Mouse (Mus musculus) limb, embryonic 10.5 days (tissue): ENCODE data around the gene Ildr2. TPM values are rescaled to one million over a fixed set of nuclear protein-coding genes. Genes with fewer than 3 reads are reported as not detected.

Experiments used
- DNase-seq: peaks from one replicate; pipeline ENCODE4 v3.0.0-alpha.2; 2017; ENCODE audit warnings: low spot score
- H3K27ac ChIP-seq: fragments of 300-500 bp; sonication (generic); 2 replicates; pipeline ENCODE4 v1.5.1; 2016; ENCODE audit warnings: mild to moderate bottlenecking
- H3K27me3 ChIP-seq: fragments of 300-500 bp; sonication (generic); 2 replicates; pipeline ENCODE4 v1.6.1; 2016; ENCODE audit warnings: low read depth, mild to moderate bottlenecking; ENCODE audit not compliant: poor library complexity, severe bottlenecking
- H3K36me3 ChIP-seq: fragments of 300-500 bp; sonication (generic); 2 replicates; pipeline ENCODE4 v1.6.1; 2016; ENCODE audit warnings: mild to moderate bottlenecking, moderate library complexity
- H3K4me1 ChIP-seq: fragments of 300-500 bp; sonication (generic); 2 replicates; pipeline ENCODE4 v1.6.1; 2016
- H3K4me3 ChIP-seq: fragments of 300-500 bp; sonication (generic); 2 replicates; pipeline ENCODE4 v1.5.1; 2016; ENCODE audit warnings: mild to moderate bottlenecking, moderate library complexity
- H3K9me3 ChIP-seq: fragments of 300-500 bp; sonication (generic); replicated peaks from 2 replicates; pipeline ENCODE4 v1.6.1; 2016; ENCODE audit warnings: mild to moderate bottlenecking
- WGBS: fragments of 180-500 bp; shearing (Covaris S2); methylation state at CpG from one replicate; pipeline ENCODE4 v1.1.7; 2016; 5-methylcytosine and 5-hydroxymethylcytosine counted together
- polyA plus RNA-seq: library from polyadenylated mRNA; unstranded; fragments of >200 nt; fragmentation: Nextera tagmentation; extraction: Ambion mirVana; gene quantifications from 2 replicates; pipeline ENCODE4 v1.2.1, GENCODE M21; 2016

Ildr2 gene
- polyA plus RNA-seq, 1 experiment from 2014 or later, result 0.63 TPM

DNA sequence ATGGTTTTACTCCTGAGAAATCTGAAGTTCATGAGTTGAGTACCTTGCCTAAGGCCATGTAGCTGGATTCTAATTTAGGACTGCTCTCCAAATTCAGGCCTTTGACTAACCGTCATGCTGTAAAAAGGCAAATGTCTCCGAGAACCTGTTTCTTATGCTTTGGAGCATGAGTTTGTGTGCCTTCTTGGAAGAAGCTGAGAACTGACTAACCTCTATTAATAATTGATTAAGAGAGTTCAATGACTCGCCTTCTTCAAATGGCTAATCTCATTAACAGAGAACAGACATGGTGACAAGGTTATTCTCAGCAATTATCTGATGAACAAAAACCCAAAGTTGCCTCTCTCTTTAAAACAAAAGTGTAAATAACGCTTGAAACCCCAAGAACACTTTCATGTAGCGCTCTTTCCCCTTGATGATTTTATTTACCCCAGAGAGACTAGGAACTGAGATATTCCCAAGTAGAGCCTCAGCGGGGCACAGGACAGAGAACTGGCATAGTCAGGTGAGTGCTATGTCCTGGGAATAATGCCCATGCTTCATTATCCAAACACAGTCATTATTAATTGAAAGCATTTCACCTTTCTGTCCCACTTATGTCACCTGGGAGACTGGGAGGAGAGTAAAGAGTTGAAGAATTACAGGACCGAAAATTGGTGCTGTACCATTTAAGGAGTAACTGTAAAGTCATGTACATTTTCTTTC is 12.2 kb downstream of the Ildr2 start:
- Histone ChIP-seq H3K9me3 (no peaks in the 10 kb centered on the region), H3K27ac (no peak overlapping the region), H3K27me3 (no peaks in the 10 kb centered on the region), H3K36me3 (peaks cover 2% of the 10 kb centered on the region; the same call in 1 of the 2 replicates), H3K4me3 (no peak overlapping the region), H3K4me1 (no peaks in the 10 kb centered on the region)
- no peak for DNase-seq
- WGBS, result 90% methylated on average over 7 of the region's 7 CpGs

DNA sequence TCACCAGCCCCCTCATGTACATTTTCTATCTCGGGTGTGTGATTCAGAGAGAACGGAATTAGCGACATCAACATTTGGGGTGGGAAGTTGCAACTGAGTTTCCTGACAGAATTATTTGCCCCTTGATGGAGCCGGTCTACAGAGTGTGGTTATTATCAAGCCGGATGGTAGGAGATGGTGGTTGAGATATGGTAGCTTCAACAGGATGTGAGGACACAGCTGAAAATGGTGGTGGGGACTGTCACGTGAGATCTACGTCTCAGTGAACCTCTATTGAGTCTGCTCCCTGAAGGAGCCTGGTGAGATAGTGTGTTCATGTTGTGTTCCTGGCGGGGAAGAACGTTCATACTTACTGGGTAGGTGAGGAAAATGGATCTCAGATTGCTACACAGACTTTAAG is 13.0 kb downstream of the Ildr2 start:
- H3K9me3 ChIP-seq, result no peaks in the 10 kb centered on the region
- H3K4me1 ChIP-seq, result no peaks in the 10 kb centered on the region
- no peak overlapping the region for H3K4me3 ChIP-seq
- DNase-seq, result no peak
- H3K36me3 ChIP-seq, result peaks cover 2% of the 10 kb centered on the region; the same call in 1 of the 2 replicates
- H3K27ac ChIP-seq, result no peak overlapping the region
- WGBS, result 96% methylated on average over 9 of the region's 9 CpGs
- H3K27me3 ChIP-seq, result no peaks in the 10 kb centered on the region

DNA sequence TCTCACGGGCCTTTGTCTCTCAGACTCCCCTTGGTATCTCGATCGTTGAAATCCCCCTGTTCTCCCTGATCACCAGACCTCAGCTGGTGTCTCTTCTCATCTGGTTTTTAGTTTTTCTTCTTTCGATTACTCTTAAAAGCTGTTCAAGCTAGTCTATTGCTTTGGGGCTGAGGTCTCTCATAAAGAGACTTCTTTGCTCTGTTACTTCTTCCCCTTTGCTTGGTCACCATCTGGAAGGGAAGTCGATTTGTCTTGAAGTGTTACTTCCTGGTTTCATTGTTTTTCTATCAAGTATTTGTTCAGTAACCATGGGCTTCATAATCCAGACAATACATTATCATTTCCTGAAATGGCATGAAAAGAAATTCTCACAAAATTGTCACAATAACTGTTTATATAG is 14.3 kb downstream of the Ildr2 start:
- Histone ChIP-seq H3K9me3 (no peaks in the 10 kb centered on the region), H3K4me1 (no peaks in the 10 kb centered on the region), H3K4me3 (no peak overlapping the region), H3K36me3 (peaks cover 2% of the 10 kb centered on the region; the same call in 1 of the 2 replicates), H3K27me3 (no peaks in the 10 kb centered on the region), H3K27ac (no peak overlapping the region)
- 95% methylated on average over 5 of the region's 5 CpGs for WGBS
- no peak for DNase-seq

DNA sequence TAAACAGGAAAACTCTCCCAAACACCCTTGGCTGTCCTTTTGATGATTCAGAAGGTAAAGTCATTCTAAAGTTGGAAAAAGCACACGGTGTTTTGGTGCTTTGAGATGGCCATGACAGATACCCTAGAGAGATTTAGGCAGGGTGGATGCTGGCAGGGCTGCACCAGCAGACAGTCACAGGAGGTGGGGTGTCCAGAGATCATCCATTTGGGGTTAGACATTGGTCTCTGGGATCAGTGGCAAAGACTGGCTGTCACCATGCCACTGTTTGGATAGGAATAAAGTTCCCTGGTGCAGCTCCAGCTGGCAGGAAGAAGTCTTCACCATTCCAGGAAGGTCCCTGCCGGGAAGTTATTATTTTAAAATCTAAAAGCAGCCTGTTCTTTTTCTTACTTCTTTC is 24.8 kb downstream of the Ildr2 start:
- H3K27me3 ChIP-seq, result no peaks in the 10 kb centered on the region
- H3K4me1 ChIP-seq, result peaks cover 52% of the 10 kb centered on the region
- WGBS, result 71% methylated on average over 2 of the region's 2 CpGs
- H3K27ac ChIP-seq, result no peak overlapping the region
- no peaks in the 10 kb centered on the region for H3K36me3 ChIP-seq
- no peak overlapping the region for H3K4me3 ChIP-seq
- H3K9me3 ChIP-seq, result no peaks in the 10 kb centered on the region
- no peak for DNase-seq

DNA sequence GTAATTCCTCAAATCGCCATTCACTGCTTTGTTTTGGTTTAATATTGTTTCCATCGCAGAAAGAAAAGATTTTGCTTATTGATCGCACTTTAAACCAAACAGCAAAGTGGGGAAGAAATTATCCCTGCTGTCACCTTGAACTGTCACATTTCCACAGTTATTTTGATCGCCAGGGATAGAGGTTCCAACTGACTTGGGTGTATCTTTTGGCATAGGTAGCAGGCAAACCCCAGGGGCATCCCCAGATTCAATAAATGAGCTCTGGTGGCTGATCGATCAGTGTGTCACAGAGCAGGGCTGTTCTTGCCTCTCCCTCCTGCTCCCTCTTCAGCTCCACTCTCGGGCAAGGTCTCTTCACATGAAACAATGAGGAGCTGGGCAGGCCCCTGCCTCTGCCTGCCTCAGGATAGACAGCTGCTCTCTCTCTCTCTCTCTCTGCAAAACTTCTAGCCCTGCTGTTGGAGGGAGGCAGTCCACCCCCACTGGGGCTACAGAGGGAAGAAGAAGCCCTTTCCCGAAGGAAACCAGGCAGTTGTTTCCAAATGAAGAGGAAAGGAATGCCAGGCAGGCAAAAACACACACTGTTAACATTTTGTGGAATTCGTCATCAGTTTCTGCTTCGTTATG is 25.8 kb downstream of the Ildr2 start:
- Histone ChIP-seq H3K36me3 (no peaks in the 10 kb centered on the region), H3K27ac (peak overlapping the region; percentile 85), H3K9me3 (no peaks in the 10 kb centered on the region), H3K4me3 (no peak overlapping the region), H3K27me3 (no peaks in the 10 kb centered on the region), H3K4me1 (peaks cover 58% of the 10 kb centered on the region)
- WGBS, result 37% methylated on average over 9 of the region's 9 CpGs
- no peak for DNase-seq

DNA sequence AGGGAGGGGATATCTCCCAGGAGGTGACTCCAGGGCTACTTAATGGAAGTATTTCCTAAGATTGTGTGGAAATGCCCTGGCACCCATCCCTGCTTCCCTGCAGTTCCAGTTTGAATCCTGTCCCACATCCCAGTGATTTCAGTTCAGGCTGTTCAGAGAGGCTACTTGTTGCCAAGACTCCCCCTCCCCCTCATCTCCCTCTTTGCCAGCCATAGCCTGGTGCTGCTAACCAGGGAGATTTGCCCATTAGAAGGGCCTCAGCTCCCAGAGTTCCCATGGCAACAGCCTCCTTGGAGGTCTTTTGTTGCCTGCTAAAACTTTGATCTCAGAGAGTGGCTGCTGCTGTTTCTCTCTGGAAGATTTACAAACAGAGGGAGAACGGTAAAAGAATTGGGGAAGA is 26.6 kb downstream of the Ildr2 start:
- Histone ChIP-seq H3K9me3 (no peaks in the 10 kb centered on the region), H3K27ac (peak overlapping the region; percentile 85), H3K36me3 (no peaks in the 10 kb centered on the region), H3K4me3 (0 out of 2 replicates have a peak overlapping the region, but pooled peaks have one; percentile 12), H3K4me1 (peaks cover 58% of the 10 kb centered on the region), H3K27me3 (no peaks in the 10 kb centered on the region)
- 5% methylated on average over 1 of the region's 1 CpGs for WGBS
- peak; percentile 65 for DNase-seq

DNA sequence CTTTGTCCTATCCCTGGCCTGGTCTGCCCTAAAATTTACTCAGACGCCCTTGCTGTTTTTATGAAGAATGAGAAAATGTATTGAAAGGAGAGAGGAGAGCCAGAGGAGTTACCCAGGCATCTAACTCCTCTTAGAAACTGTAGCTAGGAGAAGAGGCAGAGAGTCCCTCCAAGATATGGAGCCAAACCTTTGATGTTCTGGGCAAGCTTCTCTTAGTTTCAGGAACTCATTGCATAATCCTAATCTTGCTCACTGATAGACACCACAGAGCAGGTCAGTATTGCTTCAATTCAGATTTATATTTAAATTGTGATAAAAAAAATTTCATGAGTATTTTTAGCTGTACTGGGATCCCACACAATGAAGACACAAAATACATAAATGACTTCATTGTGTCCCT is 27.3 kb downstream of the Ildr2 start:
- Histone ChIP-seq H3K36me3 (no peaks in the 10 kb centered on the region), H3K4me3 (no peak overlapping the region), H3K4me1 (peaks cover 58% of the 10 kb centered on the region), H3K9me3 (no peaks in the 10 kb centered on the region), H3K27ac (peak overlapping the region; percentile 85), H3K27me3 (no peaks in the 10 kb centered on the region)
- 37% methylated on average over 1 of the region's 1 CpGs for WGBS
- DNase-seq, result no peak

DNA sequence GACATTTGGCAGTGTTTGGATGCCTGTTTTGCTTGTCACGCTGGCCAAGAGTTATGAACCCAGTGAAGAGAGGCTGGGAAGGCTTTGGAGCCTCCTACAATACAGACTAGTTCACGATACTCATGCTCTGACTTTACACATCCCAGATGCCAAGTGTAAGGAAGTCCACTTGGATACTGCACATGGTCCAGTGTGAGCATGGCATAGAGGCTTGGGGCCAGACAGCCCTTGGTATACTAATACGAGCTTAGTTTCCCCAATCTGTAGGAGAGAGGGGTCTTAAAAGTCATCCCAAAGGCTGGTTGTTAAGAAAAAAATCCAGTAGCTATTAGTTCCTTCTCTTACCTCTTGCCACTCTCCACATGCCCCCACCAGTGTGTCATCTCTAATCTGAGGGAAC is 27.9 kb downstream of the Ildr2 start:
- H3K27ac ChIP-seq, result peak overlapping the region; percentile 86
- WGBS, result 45% methylated on average over 3 of the region's 3 CpGs
- no peaks in the 10 kb centered on the region for H3K9me3 ChIP-seq
- peaks cover 58% of the 10 kb centered on the region for H3K4me1 ChIP-seq
- no peaks in the 10 kb centered on the region for H3K27me3 ChIP-seq
- no peak overlapping the region for H3K4me3 ChIP-seq
- H3K36me3 ChIP-seq, result no peaks in the 10 kb centered on the region
- DNase-seq, result no peak

DNA sequence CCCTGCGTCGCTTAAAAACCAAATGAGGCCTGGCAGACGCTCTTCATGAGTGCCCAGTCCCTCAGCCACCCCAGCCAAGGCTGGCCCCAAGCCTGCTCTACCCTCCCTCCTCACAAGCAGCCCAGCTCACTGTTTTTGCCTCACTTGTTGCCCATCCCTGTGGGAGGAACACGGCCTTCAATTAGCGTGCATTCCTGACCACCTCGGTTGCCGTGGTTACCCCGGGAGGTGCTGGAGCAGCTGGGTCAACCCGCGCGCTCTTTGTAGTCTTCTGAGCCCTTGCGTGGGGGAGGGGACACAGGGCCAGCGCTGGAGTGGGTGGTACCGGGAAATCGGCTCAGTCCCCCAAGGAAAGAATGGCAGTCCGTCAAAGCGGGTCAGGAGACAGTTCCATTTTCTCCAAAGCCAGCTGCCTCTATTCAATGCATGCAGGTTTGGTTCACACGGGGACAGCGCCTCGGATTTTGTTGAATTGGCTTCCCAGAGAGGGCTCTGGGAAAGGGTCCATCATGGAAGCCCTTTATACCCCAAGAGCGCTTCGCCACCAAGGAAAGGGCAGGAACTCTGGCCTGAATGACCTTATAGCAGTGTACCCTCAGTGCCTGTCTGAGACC is 28.8 kb downstream of the Ildr2 start:
- H3K27me3 ChIP-seq, result no peaks in the 10 kb centered on the region
- DNase-seq, result peak; percentile 93
- 7% methylated on average over 22 of the region's 22 CpGs for WGBS
- H3K27ac ChIP-seq, result peak overlapping the region; percentile 86
- H3K9me3 ChIP-seq, result no peaks in the 10 kb centered on the region
- no peaks in the 10 kb centered on the region for H3K36me3 ChIP-seq
- H3K4me1 ChIP-seq, result peaks cover 58% of the 10 kb centered on the region
- peak overlapping the region; percentile 42 for H3K4me3 ChIP-seq

DNA sequence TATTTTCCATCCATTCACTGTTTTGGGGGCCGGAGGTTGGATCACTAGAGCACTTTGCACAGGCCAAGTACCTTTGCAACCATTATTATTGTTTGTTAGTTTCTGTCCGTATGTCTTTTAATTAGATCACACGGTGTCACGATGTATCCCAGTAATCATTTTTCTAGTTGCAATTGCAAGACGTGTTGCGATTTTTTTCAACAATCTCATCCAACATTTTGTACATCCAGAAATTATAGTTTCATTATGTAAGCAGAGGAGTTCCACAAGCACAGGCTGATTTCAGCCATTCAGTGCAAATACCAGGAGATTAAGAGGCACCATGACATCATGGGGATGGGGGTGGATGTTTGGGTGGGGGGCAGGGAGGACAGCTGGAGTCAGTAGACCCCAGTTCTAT is 29.5 kb downstream of the Ildr2 start:
- Histone ChIP-seq H3K36me3 (no peaks in the 10 kb centered on the region), H3K9me3 (no peaks in the 10 kb centered on the region), H3K4me1 (peaks cover 58% of the 10 kb centered on the region), H3K4me3 (no peak overlapping the region), H3K27ac (peak overlapping the region; percentile 86), H3K27me3 (no peaks in the 10 kb centered on the region)
- 95% methylated on average over 6 of the region's 6 CpGs for WGBS
- no peak for DNase-seq

DNA sequence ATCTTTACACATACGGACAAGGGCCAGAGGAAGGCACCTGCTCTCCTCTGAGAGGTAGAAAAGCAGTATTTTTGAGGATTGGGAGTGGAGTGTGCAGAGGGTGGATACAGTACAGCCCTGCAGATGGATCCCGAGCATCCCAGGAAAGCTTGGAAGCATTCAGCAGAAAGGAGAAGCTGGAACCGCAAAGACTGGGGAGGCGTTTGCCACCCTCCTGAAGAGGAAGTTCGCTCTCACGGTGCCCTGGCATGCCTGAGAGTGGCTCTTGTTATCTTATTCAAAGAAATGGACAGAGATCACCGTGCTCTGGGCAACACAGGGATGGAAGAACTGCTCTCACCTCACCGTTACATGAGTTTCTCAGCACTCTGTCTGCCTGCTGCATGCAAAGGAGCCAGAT is 30.5 kb downstream of the Ildr2 start:
- no peak overlapping the region for H3K27ac ChIP-seq

DNA sequence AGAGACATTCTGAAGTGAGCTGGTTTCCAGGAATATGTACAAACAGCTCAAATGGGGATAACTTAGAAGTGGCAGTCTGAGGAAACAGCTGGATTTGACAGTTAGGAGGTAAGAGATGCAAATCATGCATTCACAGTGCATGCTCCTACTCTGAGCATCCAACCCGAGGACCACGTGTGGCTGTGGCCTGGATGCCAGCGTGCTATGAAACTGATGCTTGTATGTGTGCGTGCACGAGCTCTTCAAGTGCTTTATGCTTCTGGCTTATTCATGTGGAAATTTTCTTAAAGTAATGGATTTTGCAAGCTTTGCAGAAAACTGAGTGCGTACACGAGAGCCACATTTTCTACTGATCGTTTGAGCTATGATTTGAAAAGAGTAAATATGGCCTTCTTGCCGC is 32.3 kb downstream of the Ildr2 start:
- no peaks in the 10 kb centered on the region for H3K27me3 ChIP-seq
- no peak overlapping the region for H3K27ac ChIP-seq
- WGBS, result 90% methylated on average over 9 of the region's 9 CpGs
- no peak overlapping the region for H3K4me3 ChIP-seq
- H3K36me3 ChIP-seq, result no peaks in the 10 kb centered on the region
- no peak for DNase-seq
- H3K9me3 ChIP-seq, result no peaks in the 10 kb centered on the region
- peaks cover 32% of the 10 kb centered on the region for H3K4me1 ChIP-seq

More for the DNA sequence above, 30.5 kb downstream of the Ildr2 start:
- peaks cover 50% of the 10 kb centered on the region for H3K4me1 ChIP-seq
- no peaks in the 10 kb centered on the region for H3K27me3 ChIP-seq
- H3K36me3 ChIP-seq, result no peaks in the 10 kb centered on the region
- H3K4me3 ChIP-seq, result no peak overlapping the region
- 85% methylated on average over 8 of the region's 8 CpGs for WGBS
- DNase-seq, result no peak
- H3K9me3 ChIP-seq, result no peaks in the 10 kb centered on the region

DNA sequence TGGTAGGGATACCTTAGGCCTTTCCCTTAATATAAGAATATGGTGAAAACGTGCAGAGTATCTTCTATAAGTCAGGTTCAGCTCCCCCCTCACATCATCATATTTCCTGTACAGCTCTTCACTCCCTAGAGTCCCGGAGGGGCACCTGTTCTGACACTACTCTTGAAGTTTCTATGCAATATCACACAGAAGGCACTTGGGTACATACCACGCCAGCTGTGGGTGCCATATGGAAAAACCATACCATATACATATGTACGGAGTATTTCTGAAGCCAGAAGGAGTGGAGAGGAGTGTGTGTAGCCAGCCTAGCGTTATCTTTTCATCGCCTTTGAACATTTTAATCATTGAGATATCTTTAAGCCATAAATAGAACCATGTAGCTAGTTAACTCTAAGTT is 36.6 kb downstream of the Ildr2 start:
- Histone ChIP-seq H3K27ac (no peak overlapping the region), H3K27me3 (no peaks in the 10 kb centered on the region), H3K9me3 (no peaks in the 10 kb centered on the region), H3K36me3 (no peaks in the 10 kb centered on the region), H3K4me1 (no peaks in the 10 kb centered on the region), H3K4me3 (no peak overlapping the region)
- 88% methylated on average over 6 of the region's 6 CpGs for WGBS
- no peak for DNase-seq
